Mouse (Mus musculus): ENCODE measurements around the gene Ilkap.

DNA sequence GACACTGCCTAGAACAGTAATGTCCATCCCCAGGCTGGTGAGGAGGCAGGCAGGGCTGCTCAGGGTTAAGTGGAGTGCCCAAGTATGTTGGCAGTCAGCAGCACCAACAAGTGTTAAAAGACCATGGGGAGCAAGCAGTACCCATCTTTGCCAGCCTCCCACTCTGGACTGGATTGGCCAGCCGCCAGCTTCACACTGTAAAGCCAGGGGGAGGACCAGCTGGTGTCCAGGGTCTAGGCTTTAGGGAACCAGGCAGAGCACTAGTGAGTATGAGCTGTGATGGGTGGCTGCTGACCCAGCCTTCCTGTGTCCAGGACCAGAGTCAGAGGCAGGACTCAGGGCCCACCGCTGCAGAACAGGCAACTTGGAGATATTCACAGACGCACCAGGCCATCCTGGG, 54.6 kb downstream of the Ilkap start:
- TF ChIP-seq TAL1 (IDR thresholded peaks at IDR 0.05; ENCODE audit: low read length) (no peak), MAZ (IDR thresholded peaks at IDR 0.05; ENCODE audit: low read depth, low read length) (no peak), GABPA (IDR thresholded peaks at IDR 0.05; ENCODE audit: low read depth, low read length) (no peak), POLR2A (IDR thresholded peaks at IDR 0.05; ENCODE audit: control insufficient read depth in 1 of 2, insufficient read depth in 1 of 2, low read depth in 1 of 2, low read length in 2 of 2, poor library complexity in 1 of 2) (no peak), SIN3A (IDR thresholded peaks at IDR 0.05; ENCODE audit: low read length) (no peak), CTCF (IDR thresholded peaks at IDR 0.05 in 2 of 3, conservative IDR thresholded peaks at IDR 0.05 in 1 of 3; ENCODE audit: control insufficient read depth in 1 of 3, insufficient read depth in 1 of 3, low read depth in 2 of 3, low read length in 3 of 3, poor library complexity in 1 of 3, severe bottlenecking in 1 of 3) (no peak), MAFK (IDR thresholded peaks at IDR 0.05; ENCODE audit: borderline replicate concordance, low read depth, low read length) (no peak), CHD2 (IDR thresholded peaks at IDR 0.05; ENCODE audit: low read length) (no peak), E2F4 (IDR thresholded peaks at IDR 0.05; ENCODE audit: borderline replicate concordance, low read depth, low read length) (no peak), EP300 (IDR thresholded peaks at IDR 0.05; ENCODE audit: low read depth in 1 of 2, low read length in 2 of 2) (no peak), TBP (IDR thresholded peaks at IDR 0.05; ENCODE audit: low read depth, low read length) (no peak)
